Mouse (Mus musculus) lung, embryonic 14.5 days (tissue): ENCODE results near the gene Atf1. TPM values are rescaled to one million over a fixed set of nuclear protein-coding genes. Genes with fewer than 3 reads are reported as not detected.
A peak's percentile ranks its signal among the peaks of the same experiment; 100 is the strongest.

Experiments used
- ATAC-seq: fragments of 200-750 bp; cut with Nextera tagmentation; 2 replicates; pipeline ENCODE4 v1.8.0; 2017; ENCODE audit warnings: mild to moderate bottlenecking, moderate TSS enrichment, moderate library complexity; ENCODE audit not compliant: insufficient read depth
- DNase-seq: peaks from one replicate; pipeline ENCODE4 v3.0.0-alpha.2; 2015
- H3K27ac ChIP-seq: fragments of 300-500 bp; sonication (generic); 2 replicates; pipeline ENCODE4 v1.5.1; 2014; ENCODE audit warnings: low read depth, mild to moderate bottlenecking, moderate library complexity
- H3K27me3 ChIP-seq: fragments of 300-500 bp; sonication (generic); 2 replicates; pipeline ENCODE4 v1.6.1; 2014; ENCODE audit warnings: low read length, control low read depth; ENCODE audit not compliant: insufficient read depth
- H3K36me3 ChIP-seq: fragments of 300-500 bp; sonication (generic); 2 replicates; pipeline ENCODE4 v1.6.1; 2014; ENCODE audit warnings: control low read depth; ENCODE audit not compliant: insufficient read depth
- H3K4me1 ChIP-seq: fragments of 300-500 bp; sonication (generic); 2 replicates; pipeline ENCODE4 v1.6.1; 2014; ENCODE audit warnings: antibody characterized with exemption, control low read depth; ENCODE audit not compliant: insufficient read depth
- H3K4me2 ChIP-seq: fragments of 300-500 bp; sonication (generic); 2 replicates; pipeline ENCODE4 v1.6.1; 2014; ENCODE audit warnings: mild to moderate bottlenecking
- H3K4me3 ChIP-seq: fragments of 300-500 bp; sonication (generic); 2 replicates; pipeline ENCODE4 v1.5.1; 2014; ENCODE audit warnings: low read depth, low read length
- H3K9ac ChIP-seq: fragments of 300-500 bp; sonication (generic); 2 replicates; pipeline ENCODE4 v1.6.1; 2014
- H3K9me3 ChIP-seq: fragments of 300-500 bp; sonication (generic); 2 replicates; pipeline ENCODE4 v1.6.1; 2016; ENCODE audit warnings: low read depth, low read length, control low read depth
- CTCF ChIP-seq: IDR thresholded peaks from 2 replicates; pipeline ENCODE4 v1.5.1; 2016; ENCODE audit warnings: antibody characterized with exemption, low read depth
- WGBS: fragments of 180-500 bp; shearing (Covaris S2); extraction: QIAGEN DNeasy Blood & Tissue Kit; methylation state at CpG from one replicate; pipeline ENCODE4 v1.1.7; 2014; 5-methylcytosine and 5-hydroxymethylcytosine counted together
- polyA plus RNA-seq: library from polyadenylated mRNA; unstranded; fragments of >200 nt; fragmentation: Nextera tagmentation; extraction: Ambion mirVana; gene quantifications from 2 replicates; pipeline ENCODE4 v1.2.1, GENCODE M21; 2014

Atf1 gene
- polyA plus RNA-seq, 1 experiment from 2014 or later, result 56.9 TPM

DNA sequence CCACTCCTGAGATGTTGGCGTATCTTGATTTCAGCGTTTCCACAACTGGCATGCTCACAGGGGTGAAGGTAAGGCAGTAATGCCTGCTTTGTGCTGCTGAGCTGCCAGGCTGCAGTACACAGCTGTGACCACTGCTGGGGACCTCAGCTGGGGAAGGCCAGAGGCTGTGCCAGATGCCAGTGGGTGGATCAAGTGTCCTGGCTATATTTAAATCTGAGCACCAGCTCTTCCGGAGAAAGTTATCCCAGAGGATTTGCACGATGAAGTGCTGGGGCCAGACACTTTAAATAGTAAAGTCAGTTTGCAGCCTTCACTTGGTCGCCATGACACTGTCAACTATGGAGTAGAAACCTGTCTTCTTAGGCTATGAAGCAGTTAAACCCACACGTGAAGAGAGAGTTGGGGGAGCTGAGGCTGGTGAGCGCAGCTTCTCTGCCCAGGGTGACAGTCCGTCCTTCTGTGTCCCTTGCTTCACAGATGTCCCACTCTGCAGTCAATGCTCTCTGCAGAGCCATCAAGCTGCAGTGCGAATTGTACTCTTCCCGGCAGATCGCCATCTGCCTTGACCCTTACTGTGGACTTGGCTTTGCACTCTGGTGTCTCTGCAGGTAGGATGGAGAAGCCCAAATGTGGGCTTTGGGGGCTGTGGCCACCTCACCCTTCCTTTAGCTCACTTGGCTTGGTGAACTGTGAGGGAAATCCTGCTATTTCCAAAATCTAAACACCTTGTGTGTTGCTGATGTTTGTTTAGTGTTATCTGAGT, 28.5 kb upstream of the Atf1 start:
- H3K4me3 ChIP-seq, result no peak overlapping the region
- 87% methylated on average over 11 of the region's 11 CpGs for WGBS
- ATAC-seq, result no peak
- H3K27me3 ChIP-seq, result no peaks in the 10 kb centered on the region
- no peak overlapping the region for H3K9ac ChIP-seq
- peak; percentile 11; the same call in 1 of the 2 replicates for TF ChIP-seq CTCF
- no peaks in the 10 kb centered on the region for H3K4me1 ChIP-seq
- peak overlapping the region; percentile 37; the same call in 1 of the 2 replicates for H3K27ac ChIP-seq
- H3K9me3 ChIP-seq, result no peaks in the 10 kb centered on the region
- H3K36me3 ChIP-seq, result peaks cover 81% of the 10 kb centered on the region
- no peak for DNase-seq
- no peak overlapping the region for H3K4me2 ChIP-seq

DNA sequence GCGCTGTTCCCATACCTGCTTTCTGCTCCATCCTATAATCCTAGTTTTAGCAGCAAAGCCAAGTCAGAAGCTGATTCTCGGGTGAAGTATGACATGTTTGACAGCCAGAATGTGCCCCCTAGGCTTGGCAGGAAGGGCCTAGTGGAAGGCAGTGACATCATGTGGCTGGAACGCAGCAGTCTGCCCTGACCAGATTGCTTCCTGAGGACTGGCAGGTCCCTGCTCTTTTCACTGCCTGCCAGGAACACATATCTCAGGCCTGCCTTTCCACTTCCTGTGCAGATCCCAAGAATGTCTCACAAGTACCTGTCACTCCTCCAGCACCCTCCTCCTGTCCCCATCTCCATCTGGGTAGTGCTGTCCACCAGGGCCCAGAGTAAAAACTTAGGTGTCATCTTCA, 27.8 kb upstream of the Atf1 start:
- Histone ChIP-seq H3K27ac (no peak overlapping the region), H3K9me3 (no peaks in the 10 kb centered on the region), H3K4me1 (no peaks in the 10 kb centered on the region), H3K27me3 (no peaks in the 10 kb centered on the region), H3K9ac (no peak overlapping the region), H3K4me3 (no peak overlapping the region), H3K4me2 (no peak overlapping the region), H3K36me3 (peaks cover 80% of the 10 kb centered on the region)
- no peak for TF ChIP-seq CTCF
- ATAC-seq (peak; percentile 54; the same call in 1 of the 2 replicates), DNase-seq (peak; percentile 29)
- 54% methylated on average over 3 of the region's 3 CpGs for WGBS

DNA sequence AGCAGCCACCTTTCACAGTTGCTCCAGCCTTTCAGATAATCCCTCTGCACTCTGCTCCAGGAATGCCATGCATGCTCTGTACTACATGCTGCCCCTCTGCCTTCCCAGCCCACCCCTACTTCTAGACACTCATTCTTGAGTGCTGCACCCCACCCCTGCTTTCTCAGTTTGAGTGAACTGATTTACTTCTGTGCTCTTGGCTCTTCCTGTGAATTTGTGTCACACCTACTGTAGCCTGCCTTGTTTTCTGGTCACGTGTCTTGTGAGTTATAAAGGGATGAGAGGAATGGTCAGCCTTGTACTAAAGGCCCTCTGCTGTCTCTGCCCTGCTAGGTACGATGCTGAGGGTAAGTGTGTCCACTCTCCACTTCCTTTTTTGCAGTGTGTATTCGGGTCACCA, 25.8 kb upstream of the Atf1 start:
- H3K27ac ChIP-seq, result no peak overlapping the region
- no peaks in the 10 kb centered on the region for H3K4me1 ChIP-seq
- ATAC-seq, result no peak
- DNase-seq, result no peak
- no peak for TF ChIP-seq CTCF
- no peaks in the 10 kb centered on the region for H3K9me3 ChIP-seq
- H3K27me3 ChIP-seq, result no peaks in the 10 kb centered on the region
- WGBS, result 81% methylated on average over 3 of the region's 3 CpGs
- no peak overlapping the region for H3K4me3 ChIP-seq
- H3K9ac ChIP-seq, result no peak overlapping the region
- H3K36me3 ChIP-seq, result peaks cover 82% of the 10 kb centered on the region
- H3K4me2 ChIP-seq, result no peak overlapping the region

DNA sequence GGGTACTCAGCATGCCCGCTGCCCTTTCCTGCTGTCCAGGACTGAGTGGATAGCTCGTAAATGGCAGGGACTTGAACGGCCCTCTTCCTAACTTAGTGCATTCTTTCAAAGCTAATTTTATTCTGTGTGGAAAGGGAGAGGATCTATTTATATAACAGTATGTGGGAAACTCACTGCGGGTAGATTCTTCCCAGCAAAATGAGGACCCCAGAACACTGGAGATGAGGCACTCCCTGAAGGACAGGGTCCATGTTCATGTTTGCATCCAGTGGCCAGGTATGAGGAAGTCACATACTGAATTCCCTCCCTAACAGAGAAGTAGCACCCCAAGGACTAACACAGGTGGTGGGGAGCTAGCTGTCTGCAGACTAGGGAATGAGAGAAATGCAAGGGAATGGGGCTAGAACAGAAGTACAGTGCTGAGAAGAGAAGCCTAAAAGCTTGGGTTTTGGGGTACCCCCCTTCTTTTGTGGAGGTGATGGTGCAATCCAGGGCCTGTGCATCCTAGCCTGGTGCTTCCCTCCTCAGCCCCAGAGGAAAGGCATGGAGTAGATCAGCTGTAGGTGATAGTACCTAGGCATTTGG, 25.1 kb upstream of the Atf1 start:
- Histone ChIP-seq H3K9ac (no peak overlapping the region), H3K4me3 (no peak overlapping the region), H3K36me3 (peaks cover 82% of the 10 kb centered on the region), H3K27ac (no peak overlapping the region), H3K4me1 (no peaks in the 10 kb centered on the region), H3K27me3 (no peaks in the 10 kb centered on the region), H3K9me3 (no peaks in the 10 kb centered on the region), H3K4me2 (no peak overlapping the region)
- TF ChIP-seq CTCF, result no peak
- DNase-seq (no peak), ATAC-seq (no peak)
- 89% methylated on average over 4 of the region's 4 CpGs for WGBS

DNA sequence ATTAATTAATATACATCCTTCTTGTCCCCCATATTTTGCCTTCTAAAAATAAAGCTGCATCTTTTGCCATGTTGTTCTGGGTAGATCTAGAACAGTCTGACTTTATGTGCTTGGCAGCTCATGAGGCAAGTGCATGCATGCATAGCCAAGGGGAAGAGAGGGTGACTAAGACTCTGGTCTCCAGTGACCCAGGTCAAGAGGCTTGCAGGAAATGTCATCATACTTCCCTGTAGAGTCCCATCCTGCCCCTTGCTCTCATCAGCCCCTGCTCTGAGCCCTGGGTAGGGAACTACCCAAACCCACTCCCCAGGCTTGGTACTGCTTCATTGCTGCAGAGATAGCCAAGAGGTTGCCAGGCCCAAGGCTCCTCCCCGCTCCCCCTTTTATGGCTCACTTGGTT, 23.0 kb upstream of the Atf1 start:
- no peak for TF ChIP-seq CTCF
- Histone ChIP-seq H3K27me3 (no peaks in the 10 kb centered on the region), H3K4me2 (no peak overlapping the region), H3K4me3 (no peak overlapping the region), H3K9ac (no peak overlapping the region), H3K9me3 (no peaks in the 10 kb centered on the region), H3K36me3 (peaks cover 78% of the 10 kb centered on the region), H3K4me1 (no peaks in the 10 kb centered on the region), H3K27ac (peak overlapping the region; percentile 30; the same call in 1 of the 2 replicates)
- DNase-seq, result no peak
- 83% methylated on average over 1 of the region's 1 CpGs for WGBS
- ATAC-seq, result no peak

DNA sequence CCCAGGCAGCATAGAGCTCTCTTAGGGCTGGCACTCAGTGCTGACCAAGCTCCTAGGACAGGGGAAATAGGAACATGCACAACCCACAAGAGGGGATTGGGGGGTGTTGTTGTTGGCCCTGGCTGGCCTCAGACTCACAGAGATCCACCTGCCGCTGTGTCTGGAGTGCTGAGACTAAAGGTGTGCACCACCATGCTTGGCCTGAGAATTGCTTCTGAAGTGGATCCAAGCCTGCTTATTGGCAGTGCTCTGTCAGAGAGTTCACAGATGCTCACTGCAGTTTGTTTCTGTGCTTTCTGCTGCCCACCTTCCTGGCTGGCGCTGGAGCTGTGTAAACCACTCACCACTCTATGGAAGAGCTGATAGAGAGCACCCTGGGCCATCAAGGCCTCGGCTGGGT, 17.6 kb upstream of the Atf1 start:
- Histone ChIP-seq H3K36me3 (peaks cover 88% of the 10 kb centered on the region), H3K4me2 (no peak overlapping the region), H3K27ac (no peak overlapping the region), H3K9ac (no peak overlapping the region), H3K4me1 (no peaks in the 10 kb centered on the region), H3K9me3 (no peaks in the 10 kb centered on the region), H3K27me3 (no peaks in the 10 kb centered on the region), H3K4me3 (no peak overlapping the region)
- no peak for ATAC-seq
- no peak for DNase-seq
- TF ChIP-seq CTCF, result no peak
- 98% methylated on average over 3 of the region's 3 CpGs for WGBS

DNA sequence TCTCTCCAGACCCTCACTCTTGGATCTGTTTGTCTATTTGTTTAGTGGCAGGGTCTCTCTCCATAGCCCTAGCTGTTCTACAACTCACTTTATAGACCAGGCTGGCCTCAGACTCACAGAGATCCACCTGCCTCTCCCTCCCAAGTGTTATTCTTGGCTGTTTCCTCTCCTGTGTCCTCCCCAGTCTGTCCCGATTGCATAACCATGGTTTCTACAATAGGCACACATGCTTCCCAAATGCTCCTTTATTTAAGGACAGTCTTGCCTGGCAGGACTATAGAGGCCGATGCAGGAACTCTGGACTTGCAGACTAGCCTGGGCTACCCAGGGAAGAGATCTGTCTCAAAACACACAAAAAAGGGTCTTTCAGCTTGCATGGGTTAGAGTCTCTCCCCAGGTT, 14.3 kb upstream of the Atf1 start:
- Histone ChIP-seq H3K9me3 (no peaks in the 10 kb centered on the region), H3K36me3 (peaks cover 73% of the 10 kb centered on the region), H3K4me2 (no peak overlapping the region), H3K9ac (no peak overlapping the region), H3K4me3 (no peak overlapping the region), H3K4me1 (no peaks in the 10 kb centered on the region), H3K27ac (no peak overlapping the region), H3K27me3 (no peaks in the 10 kb centered on the region)
- no peak for DNase-seq
- WGBS, result 87% methylated on average over 2 of the region's 2 CpGs
- ATAC-seq, result no peak
- no peak for TF ChIP-seq CTCF
